Mouse (Mus musculus): Measurements from ENCODE around the gene Gimap3. TPM values are rescaled to one million over a fixed set of nuclear protein-coding genes. Genes with fewer than 3 reads are reported as not detected.

Gene Gimap3
- polyA plus RNA-seq, 2 experiments, result not detected

DNA sequence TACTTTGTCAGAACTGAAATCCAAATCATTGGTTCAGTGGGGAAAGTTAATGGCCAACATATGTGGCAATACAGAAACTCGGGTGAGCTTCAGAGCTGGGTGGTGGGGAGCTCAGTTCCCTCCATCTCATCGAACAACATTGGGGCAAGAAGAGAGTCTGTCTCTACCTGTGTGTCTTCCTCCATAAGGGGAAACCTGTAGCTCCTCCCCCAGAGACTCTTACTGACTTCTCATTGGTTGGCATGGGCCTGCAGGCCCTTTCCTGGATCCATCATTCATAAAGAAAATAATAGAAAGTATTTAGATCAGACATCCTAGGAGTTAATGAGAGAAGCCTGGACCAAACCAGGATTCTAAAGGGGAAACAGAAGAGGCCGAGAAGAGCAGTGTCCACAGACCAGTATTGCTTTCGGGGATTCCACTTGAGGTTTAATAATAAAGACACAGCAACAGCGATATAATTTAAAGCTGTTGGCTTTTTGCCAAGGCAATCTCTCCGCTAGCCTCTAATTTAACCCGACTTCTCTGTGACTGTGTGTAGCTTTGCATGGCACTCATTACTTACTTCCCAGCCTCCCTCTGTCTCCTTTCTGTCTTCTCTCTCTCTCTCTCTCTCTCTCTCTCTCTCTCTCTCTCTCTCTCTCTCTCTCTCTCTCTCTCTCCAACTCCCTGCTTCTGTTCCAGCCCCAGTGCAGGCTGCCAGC, 6.9 kb downstream of the Gimap3 start:
- Histone ChIP-seq H3K4me2 (replicated peaks; ENCODE audit: low read depth, low read length, severe bottlenecking) (no peak overlapping the region), H3K9ac (ENCODE audit: low read depth, low read length, severe bottlenecking) (no peak overlapping the region), H3K4me1 (ENCODE audit: control insufficient read depth, insufficient read depth, low read length) (no peaks in the 10 kb centered on the region), H3K9me3 (ENCODE audit: control insufficient read depth, low read length) (no peaks in the 10 kb centered on the region), H3K36me3 (ENCODE audit: control insufficient read depth, insufficient read depth, low read length) (no peaks in the 10 kb centered on the region), H3K4me3 (replicated peaks; ENCODE audit: low read length) (no peak overlapping the region), H3K27me3 (ENCODE audit: control insufficient read depth, insufficient read depth, low read length) (no peaks in the 10 kb centered on the region), H3K27ac (replicated peaks; ENCODE audit: low read depth, low read length) (no peak overlapping the region)
- DNase-seq (ENCODE audit: low spot score) (peak; percentile 36), ATAC-seq (ENCODE audit: low FRiP score, low read depth) (no peak)
- no peak for TF ChIP-seq POLR2A (IDR thresholded peaks at IDR 0.05; ENCODE audit: borderline replicate concordance, extremely low read depth, insufficient read depth, insufficient read length)
- 44% methylated on average over 7 of the region's 7 CpGs for WGBS

DNA sequence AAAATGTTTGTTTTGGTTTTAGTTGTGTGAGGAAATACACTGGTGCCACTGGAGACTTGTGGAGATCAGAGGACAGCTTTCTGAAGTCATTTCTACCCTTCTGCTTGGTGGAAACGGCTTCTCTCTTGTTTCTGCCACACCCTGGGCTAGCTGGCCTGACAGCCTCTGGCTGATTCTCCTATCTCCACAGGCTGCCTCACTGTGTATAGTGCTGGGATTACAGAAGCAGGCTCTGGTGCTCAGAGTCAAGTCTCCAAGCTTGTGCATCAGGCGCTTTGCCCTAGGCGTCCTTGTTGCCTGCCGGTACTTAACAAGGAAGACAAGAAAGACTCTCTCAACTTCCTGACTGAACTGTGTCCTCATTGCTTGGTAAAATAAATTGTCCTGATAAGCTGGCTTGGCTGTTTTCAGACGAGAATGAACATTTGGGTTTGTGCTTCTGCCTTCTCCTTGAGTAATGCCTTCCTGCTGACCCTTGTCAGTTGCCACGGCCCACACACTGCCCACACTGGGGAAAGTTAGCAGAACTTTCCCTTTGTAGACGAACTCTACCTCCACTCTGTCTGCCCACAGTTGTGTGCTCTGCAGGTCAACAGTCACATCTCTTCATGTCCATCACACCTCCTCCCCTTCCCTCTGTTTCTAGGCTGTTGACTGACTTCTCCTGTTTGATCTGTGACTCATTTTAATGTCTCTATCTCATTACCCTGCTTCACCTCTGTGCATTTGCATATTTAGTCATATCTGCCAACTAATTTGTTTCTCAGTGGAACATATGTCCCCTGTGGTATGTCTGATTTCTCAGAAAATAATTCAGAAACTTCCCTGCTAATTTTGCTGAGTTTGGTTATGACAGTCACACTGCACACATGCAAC, 23.3 kb downstream of the Gimap3 start:
- peaks cover 6% of the 10 kb centered on the region for H3K4me1 ChIP-seq (ENCODE audit: control insufficient read depth, insufficient read depth, low read length)
- no peak overlapping the region for H3K27ac ChIP-seq (replicated peaks; ENCODE audit: low read depth, low read length)
- WGBS, result 50% methylated on average over 7 of the region's 7 CpGs
- no peak overlapping the region for H3K4me3 ChIP-seq (replicated peaks; ENCODE audit: low read length)
- H3K27me3 ChIP-seq (ENCODE audit: control insufficient read depth, insufficient read depth, low read length), result peaks cover 17% of the 10 kb centered on the region
- no peaks in the 10 kb centered on the region for H3K9me3 ChIP-seq (ENCODE audit: control insufficient read depth, low read length)
- TF ChIP-seq POLR2A (IDR thresholded peaks at IDR 0.05; ENCODE audit: borderline replicate concordance, extremely low read depth, insufficient read depth, insufficient read length), result no peak
- H3K9ac ChIP-seq (ENCODE audit: low read depth, low read length, severe bottlenecking), result no peak overlapping the region
- H3K36me3 ChIP-seq (ENCODE audit: control insufficient read depth, insufficient read depth, low read length), result no peaks in the 10 kb centered on the region
- DNase-seq (ENCODE audit: low spot score) (no peak), ATAC-seq (ENCODE audit: low FRiP score, low read depth) (no peak)
- H3K4me2 ChIP-seq (replicated peaks; ENCODE audit: low read depth, low read length, severe bottlenecking), result no peak overlapping the region

- Histone ChIP-seq H3K9ac (ENCODE audit: low read depth, low read length, severe bottlenecking) (no peak within 1 kb of the TSS), H3K27ac (replicated peaks; ENCODE audit: low read depth, low read length) (peak within 1 kb of the TSS; percentile 52; the same call in 1 of the 2 replicates), H3K27me3 (ENCODE audit: control insufficient read depth, insufficient read depth, low read length) (peaks cover 27% of the 10 kb centered on the region), H3K36me3 (ENCODE audit: control insufficient read depth, insufficient read depth, low read length) (no peaks in the 10 kb centered on the region), H3K4me1 (ENCODE audit: control insufficient read depth, insufficient read depth, low read length) (peaks cover 6% of the 10 kb centered on the region), H3K4me2 (replicated peaks; ENCODE audit: low read depth, low read length, severe bottlenecking) (no peak within 1 kb of the TSS), H3K9me3 (ENCODE audit: control insufficient read depth, low read length) (no peaks in the 10 kb centered on the region), H3K4me3 (replicated peaks; ENCODE audit: low read length) (no peak within 1 kb of the TSS)
- ATAC-seq (ENCODE audit: low FRiP score, low read depth) (no peak), DNase-seq (ENCODE audit: low spot score) (peak; percentile 61)
- TF ChIP-seq POLR2A (IDR thresholded peaks at IDR 0.05; ENCODE audit: borderline replicate concordance, extremely low read depth, insufficient read depth, insufficient read length), result no peak
- 31% methylated on average over 16 of the region's 16 CpGs for WGBS
Observed at GRCm38 (mm10) chr6:48745959-48746889, 24.4 kb downstream of the Gimap3 start, which contains the start of gene Gimap5. Gimap5 (plus strand) TSS chr6:48746197.

GRCm38 (mm10) chr6:48745490-48745889, 25.2 kb downstream of the Gimap3 start:
- H3K9ac ChIP-seq (ENCODE audit: low read depth, low read length, severe bottlenecking), result no peak overlapping the region
- no peaks in the 10 kb centered on the region for H3K36me3 ChIP-seq (ENCODE audit: control insufficient read depth, insufficient read depth, low read length)
- WGBS, result 69% methylated on average over 2 of the region's 2 CpGs
- no peak for DNase-seq (ENCODE audit: low spot score)
- ATAC-seq (ENCODE audit: low FRiP score, low read depth), result no peak
- peaks cover 6% of the 10 kb centered on the region for H3K4me1 ChIP-seq (ENCODE audit: control insufficient read depth, insufficient read depth, low read length)
- no peak overlapping the region for H3K27ac ChIP-seq (replicated peaks; ENCODE audit: low read depth, low read length)
- H3K27me3 ChIP-seq (ENCODE audit: control insufficient read depth, insufficient read depth, low read length), result peaks cover 33% of the 10 kb centered on the region
- H3K4me2 ChIP-seq (replicated peaks; ENCODE audit: low read depth, low read length, severe bottlenecking), result no peak overlapping the region
- TF ChIP-seq POLR2A (IDR thresholded peaks at IDR 0.05; ENCODE audit: borderline replicate concordance, extremely low read depth, insufficient read depth, insufficient read length), result no peak
- no peak overlapping the region for H3K4me3 ChIP-seq (replicated peaks; ENCODE audit: low read length)
- H3K9me3 ChIP-seq (ENCODE audit: control insufficient read depth, low read length), result no peaks in the 10 kb centered on the region
